Mouse (Mus musculus) limb, embryonic 13.5 days (tissue): ENCODE results near the gene Rnd2. TPM values are rescaled to one million over a fixed set of nuclear protein-coding genes. Genes with fewer than 3 reads are reported as not detected.
"Not testable (repeated sequence)": the region's sequence is repeated elsewhere in the genome, so short reads cannot be mapped to it uniquely, and the experiment has no call there.

Experiments used
- ATAC-seq: fragments of 200-750 bp; cut with Nextera tagmentation; 2 replicates; pipeline ENCODE4 v1.8.0; 2017; ENCODE audit warnings: low read depth, moderate number of reproducible peaks, moderate TSS enrichment; ENCODE audit not compliant: low FRiP score
- H3K27ac ChIP-seq: fragments of 300-500 bp; sonication (generic); 2 replicates; pipeline ENCODE4 v1.5.1; 2015; ENCODE audit warnings: inconsistent platforms, mild to moderate bottlenecking, moderate library complexity
- H3K27me3 ChIP-seq: fragments of 300-500 bp; sonication (generic); 2 replicates; pipeline ENCODE4 v1.6.1; 2015; ENCODE audit warnings: mild to moderate bottlenecking, inconsistent platforms
- H3K36me3 ChIP-seq: fragments of 300-500 bp; sonication (generic); 2 replicates; pipeline ENCODE4 v1.6.1; 2015; ENCODE audit warnings: inconsistent platforms, mild to moderate bottlenecking, moderate library complexity
- H3K4me1 ChIP-seq: fragments of 300-500 bp; sonication (generic); 2 replicates; pipeline ENCODE4 v1.6.1; 2015; ENCODE audit warnings: inconsistent platforms
- H3K4me2 ChIP-seq: fragments of 300-500 bp; sonication (generic); replicated peaks from 2 replicates; pipeline ENCODE4 v1.6.1; 2015; ENCODE audit warnings: inconsistent platforms, mild to moderate bottlenecking, moderate library complexity
- H3K4me3 ChIP-seq: fragments of 300-500 bp; sonication (generic); 2 replicates; pipeline ENCODE4 v1.5.1; 2015; ENCODE audit warnings: moderate library complexity, mild to moderate bottlenecking, inconsistent platforms
- H3K9ac ChIP-seq: fragments of 300-500 bp; sonication (generic); 2 replicates; pipeline ENCODE4 v1.6.1; 2015; ENCODE audit warnings: mild to moderate bottlenecking, inconsistent platforms
- H3K9me3 ChIP-seq: fragments of 300-500 bp; sonication (generic); 2 replicates; pipeline ENCODE4 v1.6.1; 2016; ENCODE audit warnings: inconsistent platforms
- WGBS: fragments of 180-500 bp; shearing (Covaris S2); methylation state at CpG from one replicate; pipeline ENCODE4 v1.1.7; 2015; 5-methylcytosine and 5-hydroxymethylcytosine counted together
- polyA plus RNA-seq: library from polyadenylated mRNA; unstranded; fragments of >200 nt; fragmentation: Nextera tagmentation; extraction: Ambion mirVana; gene quantifications from 2 replicates; pipeline ENCODE4 v1.2.1, GENCODE M21; 2015

Gene Rnd2
- polyA plus RNA-seq, 1 experiment from 2014 or later, result 12.0 TPM

- Histone ChIP-seq H3K27me3 (peaks cover 3% of the 10 kb centered on the region; the same call in 1 of the 2 replicates), H3K9ac (no peak overlapping the region), H3K9me3 (no peaks in the 10 kb centered on the region), H3K36me3 (no peaks in the 10 kb centered on the region; the same call in 1 of the 2 replicates), H3K27ac (no peak overlapping the region), H3K4me2 (no peak overlapping the region), H3K4me1 (peaks cover 13% of the 10 kb centered on the region), H3K4me3 (no peak overlapping the region)
- no peak for ATAC-seq
- 42% methylated on average over 7 of the region's 7 CpGs for WGBS
These were observed 7.5 kb downstream of the Rnd2 start for GRCm38 (mm10) chr11:101472336-101472735.

DNA sequence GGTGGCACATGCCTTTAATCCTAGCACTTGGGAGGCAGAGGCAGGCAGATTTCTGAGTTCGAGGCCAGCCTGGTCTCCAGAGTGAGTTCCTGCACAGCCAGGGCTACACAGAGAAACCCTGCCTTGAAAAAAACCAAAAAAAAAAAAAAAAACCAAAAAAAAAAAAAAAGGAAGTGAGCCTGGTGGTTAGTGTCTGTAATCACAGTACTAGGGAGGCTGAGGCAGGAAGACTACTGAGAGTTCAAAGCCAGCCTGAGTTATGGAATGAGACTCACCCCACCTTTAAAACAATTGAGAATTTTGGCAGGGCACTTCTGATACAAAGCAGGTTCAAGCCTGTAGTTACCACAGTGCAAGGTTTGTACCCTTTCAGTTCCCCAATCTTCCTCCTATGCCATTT lies 8.9 kb downstream of the Rnd2 start:
- H3K9me3 ChIP-seq, ATAC-seq: not testable (repeated sequence)
- WGBS, result 72% methylated on average over 1 of the region's 1 CpGs

DNA sequence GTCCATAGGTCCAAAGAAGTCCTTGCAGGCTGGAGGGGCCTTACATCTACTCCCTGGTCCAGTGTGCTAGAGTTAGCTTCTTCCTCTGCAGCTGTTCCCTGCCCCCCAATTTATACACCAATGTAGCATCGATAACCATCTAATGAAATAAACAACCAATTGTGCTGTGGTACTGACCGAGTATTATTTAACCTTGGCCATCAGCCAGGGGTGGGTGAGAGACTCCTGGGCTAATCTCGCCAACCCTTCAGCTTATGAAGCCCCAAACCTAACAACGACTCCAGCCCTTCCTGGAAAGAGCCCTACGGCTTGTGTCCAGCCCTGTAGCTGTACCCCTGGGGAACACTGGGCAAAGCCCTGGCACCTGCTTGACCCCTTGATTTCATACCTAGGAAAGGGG lies 9.5 kb downstream of the Rnd2 start:
- Histone ChIP-seq H3K9me3 (no peaks in the 10 kb centered on the region), H3K4me2 (no peak overlapping the region), H3K27ac (no peak overlapping the region), H3K4me1 (peaks cover 4% of the 10 kb centered on the region; the same call in 1 of the 2 replicates), H3K36me3 (no peaks in the 10 kb centered on the region; the same call in 1 of the 2 replicates), H3K4me3 (no peak overlapping the region), H3K9ac (no peak overlapping the region), H3K27me3 (peaks cover 9% of the 10 kb centered on the region; the same call in 1 of the 2 replicates)
- WGBS, result 80% methylated on average over 5 of the region's 5 CpGs
- no peak for ATAC-seq

More for the DNA sequence above, 8.9 kb downstream of the Rnd2 start:
- not testable (repeated sequence) for H3K4me3 ChIP-seq, H3K4me1 ChIP-seq, H3K27ac ChIP-seq, H3K36me3 ChIP-seq, H3K4me2 ChIP-seq, H3K27me3 ChIP-seq, H3K9ac ChIP-seq

- not testable (repeated sequence) for H3K4me1 ChIP-seq, H3K9ac ChIP-seq, H3K36me3 ChIP-seq, H3K9me3 ChIP-seq, H3K4me3 ChIP-seq, ATAC-seq, H3K27ac ChIP-seq, H3K27me3 ChIP-seq, H3K4me2 ChIP-seq
- 84% methylated on average over 4 of the region's 4 CpGs for WGBS
These were observed 11.6 kb downstream of the Rnd2 start for GRCm38 (mm10) chr11:101476361-101476760.

DNA sequence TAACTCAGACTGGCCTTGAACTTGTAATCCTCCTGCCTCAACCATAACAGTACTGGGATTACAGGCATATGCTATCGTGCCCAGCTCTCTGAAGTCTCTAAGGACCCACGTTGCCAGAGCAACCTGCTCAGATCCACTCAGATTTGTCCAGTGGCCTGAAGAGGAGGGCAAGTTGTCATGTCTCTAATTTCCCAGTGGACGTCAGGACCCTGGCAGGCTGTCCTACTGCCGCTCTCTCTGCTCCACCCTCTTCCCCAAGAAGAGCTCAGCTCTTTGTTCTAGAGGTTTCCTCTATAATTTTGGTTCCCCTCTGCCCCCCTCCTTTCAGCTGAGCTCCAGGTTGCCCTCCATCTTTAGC lies 12.4 kb downstream of the Rnd2 start:
- 51% methylated on average over 4 of the region's 4 CpGs for WGBS
- Histone ChIP-seq H3K4me3 (no peak overlapping the region), H3K27ac (no peak overlapping the region), H3K4me1 (peaks cover 7% of the 10 kb centered on the region), H3K9ac (no peak overlapping the region), H3K36me3 (no peaks in the 10 kb centered on the region), H3K9me3 (no peaks in the 10 kb centered on the region), H3K4me2 (no peak overlapping the region), H3K27me3 (peaks cover 6% of the 10 kb centered on the region; the same call in 1 of the 2 replicates)
- no peak for ATAC-seq

GRCm38 (mm10) chr11:101477552-101478211 lies 12.9 kb downstream of the Rnd2 start:
- no peak overlapping the region for H3K9ac ChIP-seq
- no peak for ATAC-seq
- H3K36me3 ChIP-seq, result no peaks in the 10 kb centered on the region
- peaks cover 6% of the 10 kb centered on the region; the same call in 1 of the 2 replicates for H3K27me3 ChIP-seq
- H3K4me2 ChIP-seq, result no peak overlapping the region
- no peak overlapping the region for H3K4me3 ChIP-seq
- H3K27ac ChIP-seq, result no peak overlapping the region
- 58% methylated on average over 10 of the region's 10 CpGs for WGBS
- H3K4me1 ChIP-seq, result peaks cover 7% of the 10 kb centered on the region
- H3K9me3 ChIP-seq, result no peaks in the 10 kb centered on the region

DNA sequence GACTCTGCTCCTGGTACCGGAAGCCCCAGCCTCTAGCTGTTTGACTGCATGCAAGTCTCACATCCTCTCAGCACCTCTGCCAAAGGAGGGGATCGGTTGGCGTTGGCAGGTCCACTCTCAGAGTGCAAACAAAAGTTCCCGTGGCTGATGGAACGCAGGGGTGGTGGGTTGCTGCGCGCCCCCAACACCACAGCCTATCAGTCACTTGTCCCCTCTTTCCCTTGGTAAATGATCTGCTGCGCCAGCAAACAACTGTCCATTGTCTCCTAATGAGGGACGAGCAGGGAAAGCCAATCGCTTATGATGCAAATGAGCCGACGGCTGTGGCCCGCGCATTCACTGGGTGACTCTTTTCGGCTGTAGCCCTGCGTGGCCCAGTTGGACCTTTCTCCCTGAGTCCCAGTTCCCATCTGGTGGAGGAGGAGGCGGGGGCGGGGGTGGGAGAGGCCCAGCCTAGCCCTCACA lies 14.4 kb downstream of the Rnd2 start:
- no peak for ATAC-seq
- no peaks in the 10 kb centered on the region for H3K36me3 ChIP-seq
- peaks cover 6% of the 10 kb centered on the region; the same call in 1 of the 2 replicates for H3K27me3 ChIP-seq
- no peaks in the 10 kb centered on the region for H3K9me3 ChIP-seq
- H3K4me2 ChIP-seq, result peak overlapping the region; percentile 32
- H3K9ac ChIP-seq, result no peak overlapping the region
- no peak overlapping the region for H3K27ac ChIP-seq
- H3K4me1 ChIP-seq, result peaks cover 7% of the 10 kb centered on the region
- no peak overlapping the region for H3K4me3 ChIP-seq
- WGBS, result 14% methylated on average over 18 of the region's 18 CpGs

- H3K4me1 ChIP-seq, result peaks cover 7% of the 10 kb centered on the region
- H3K27ac ChIP-seq, result no peak overlapping the region
- H3K36me3 ChIP-seq, result no peaks in the 10 kb centered on the region
- no peak overlapping the region for H3K4me2 ChIP-seq
- no peak overlapping the region for H3K4me3 ChIP-seq
- WGBS, result 24% methylated on average over 6 of the region's 6 CpGs
- H3K9me3 ChIP-seq, result no peaks in the 10 kb centered on the region
- no peak for ATAC-seq
- peaks cover 6% of the 10 kb centered on the region; the same call in 1 of the 2 replicates for H3K27me3 ChIP-seq
- H3K9ac ChIP-seq, result no peak overlapping the region
These were observed 16.1 kb downstream of the Rnd2 start for GRCm38 (mm10) chr11:101480912-101481311.

GRCm38 (mm10) chr11:101483804-101484203 lies 19.0 kb downstream of the Rnd2 start:
- Histone ChIP-seq H3K9me3 (no peaks in the 10 kb centered on the region), H3K36me3 (peaks cover 24% of the 10 kb centered on the region), H3K27ac (no peak overlapping the region), H3K4me1 (peaks cover 7% of the 10 kb centered on the region), H3K4me3 (no peak overlapping the region), H3K9ac (no peak overlapping the region), H3K4me2 (no peak overlapping the region), H3K27me3 (peaks cover 5% of the 10 kb centered on the region; the same call in 1 of the 2 replicates)
- WGBS, result 37% methylated on average over 3 of the region's 3 CpGs
- no peak for ATAC-seq

GRCm38 (mm10) chr11:101484245-101484644 lies 19.4 kb downstream of the Rnd2 start:
- ATAC-seq, result no peak
- no peak overlapping the region for H3K4me2 ChIP-seq
- peaks cover 28% of the 10 kb centered on the region for H3K36me3 ChIP-seq
- no peak overlapping the region for H3K9ac ChIP-seq
- peaks cover under 1% of the 10 kb centered on the region; the same call in 1 of the 2 replicates for H3K27me3 ChIP-seq
- H3K4me3 ChIP-seq, result no peak overlapping the region
- H3K9me3 ChIP-seq, result no peaks in the 10 kb centered on the region
- H3K27ac ChIP-seq, result no peak overlapping the region
- WGBS, result 85% methylated on average over 6 of the region's 6 CpGs
- peaks cover 3% of the 10 kb centered on the region for H3K4me1 ChIP-seq

DNA sequence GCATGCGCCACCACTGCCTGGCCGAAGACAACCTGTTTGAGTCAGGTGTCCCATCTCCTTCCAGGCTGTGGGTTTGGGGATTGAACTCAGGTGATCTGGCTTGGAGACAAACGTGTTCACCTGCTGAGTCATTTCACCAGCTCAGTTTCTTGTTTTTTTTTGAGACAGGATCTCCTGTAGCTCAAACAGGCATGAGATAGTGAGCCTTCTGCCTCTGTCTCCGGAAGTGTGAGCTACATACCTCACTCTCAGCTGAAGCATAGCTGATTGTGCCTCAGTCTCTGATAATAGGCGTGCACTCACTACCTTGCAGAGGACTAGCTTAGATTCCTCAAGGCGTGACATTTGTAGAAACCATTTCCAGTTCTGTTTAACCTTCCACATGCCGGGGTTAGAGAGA lies 20.0 kb downstream of the Rnd2 start:
- Histone ChIP-seq H3K4me1 (no peaks in the 10 kb centered on the region; the same call in 1 of the 2 replicates), H3K4me2 (no peak overlapping the region), H3K36me3 (peaks cover 34% of the 10 kb centered on the region), H3K27ac (no peak overlapping the region), H3K9me3 (no peaks in the 10 kb centered on the region), H3K27me3 (no peaks in the 10 kb centered on the region), H3K4me3 (no peak overlapping the region), H3K9ac (no peak overlapping the region)
- WGBS, result 87% methylated on average over 7 of the region's 7 CpGs
- no peak for ATAC-seq

DNA sequence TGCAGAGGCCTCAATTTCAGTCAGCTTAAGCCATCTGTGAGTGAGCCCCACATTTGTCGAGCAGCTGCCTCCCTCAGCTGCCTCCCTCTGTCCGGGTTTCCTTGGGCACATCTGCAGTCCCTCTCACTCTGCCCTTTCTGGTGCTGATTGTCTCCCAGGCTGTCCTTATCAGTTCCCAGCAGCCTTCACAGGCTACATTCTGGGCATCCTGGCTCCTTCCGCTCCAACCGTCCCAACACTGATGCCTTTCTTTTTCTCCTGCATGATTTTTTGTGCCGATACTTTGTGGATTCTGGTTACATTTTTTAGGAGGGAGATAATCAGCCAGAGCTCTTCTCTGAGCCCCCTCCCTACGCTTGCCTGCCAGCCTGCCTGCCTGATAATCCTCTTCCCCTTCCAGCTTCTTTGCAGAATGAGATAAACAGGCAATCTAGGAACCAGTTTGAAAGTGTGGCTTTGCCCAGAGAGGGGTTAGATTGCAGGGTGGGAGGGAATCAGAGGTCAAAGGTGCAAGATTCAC lies 20.8 kb downstream of the Rnd2 start:
- Histone ChIP-seq H3K4me2 (no peak overlapping the region), H3K9me3 (no peaks in the 10 kb centered on the region), H3K9ac (peak overlapping the region; percentile 35; the same call in 1 of the 2 replicates), H3K27me3 (no peaks in the 10 kb centered on the region), H3K4me3 (no peak overlapping the region), H3K36me3 (peaks cover 35% of the 10 kb centered on the region), H3K4me1 (no peaks in the 10 kb centered on the region), H3K27ac (no peak overlapping the region)
- 38% methylated on average over 6 of the region's 6 CpGs for WGBS
- ATAC-seq, result no peak
